Mouse (Mus musculus): Measurements from ENCODE around the gene Gm28048.
A peak's percentile ranks its signal among the peaks of the same experiment; 100 is the strongest.

Gm28048 gene

GRCm38 (mm10) chr11:22832600-22832999, 149.3 kb downstream of the Gm28048 start:
- DNase-seq (ENCODE audit: low spot score in 2 of 2) = no peak

- no peak for DNase-seq (ENCODE audit: low spot score in 2 of 2)
Measured at GRCm38 (mm10) chr11:22831916-22832315, 150.0 kb downstream of the Gm28048 start.

- DNase-seq (ENCODE audit: low spot score in 2 of 2) = no peak
Measured at GRCm38 (mm10) chr11:22830684-22831083, 151.2 kb downstream of the Gm28048 start.

GRCm38 (mm10) chr11:22830179-22830611, 151.7 kb downstream of the Gm28048 start:
- DNase-seq (ENCODE audit: low spot score in 2 of 2) = no peak

GRCm38 (mm10) chr11:22828988-22829632, 152.8 kb downstream of the Gm28048 start:
- peak in 1 of 2 experiments; percentile 39 for DNase-seq (ENCODE audit: low spot score in 2 of 2)

- DNase-seq (ENCODE audit: low spot score in 2 of 2) = peak in 1 of 2 experiments; percentile 36
Measured at GRCm38 (mm10) chr11:22827514-22828080, 154.3 kb downstream of the Gm28048 start.

- DNase-seq (ENCODE audit: low spot score in 2 of 2) = no peak
Measured at GRCm38 (mm10) chr11:22826665-22827064, 155.2 kb downstream of the Gm28048 start.

GRCm38 (mm10) chr11:22826051-22826450, 155.8 kb downstream of the Gm28048 start:
- DNase-seq (ENCODE audit: low spot score in 2 of 2) = no peak

GRCm38 (mm10) chr11:22825548-22825947, 156.3 kb downstream of the Gm28048 start:
- DNase-seq (ENCODE audit: low spot score in 2 of 2) = no peak

GRCm38 (mm10) chr11:22824049-22824705, 157.7 kb downstream of the Gm28048 start:
- DNase-seq (ENCODE audit: low spot score in 2 of 2) = no peak

- no peak for DNase-seq (ENCODE audit: low spot score in 2 of 2)
Measured at GRCm38 (mm10) chr11:22821243-22821642, 160.6 kb downstream of the Gm28048 start.

GRCm38 (mm10) chr11:22818371-22818770, 163.5 kb downstream of the Gm28048 start:
- no peak for DNase-seq (ENCODE audit: low spot score in 2 of 2)

- DNase-seq (ENCODE audit: low spot score in 2 of 2) = no peak
Measured at GRCm38 (mm10) chr11:22815877-22816276, 166.0 kb downstream of the Gm28048 start.

GRCm38 (mm10) chr11:22815143-22815542, 166.7 kb downstream of the Gm28048 start:
- no peak for DNase-seq (ENCODE audit: low spot score in 2 of 2)

GRCm38 (mm10) chr11:22813921-22814704, 167.8 kb downstream of the Gm28048 start:
- DNase-seq (ENCODE audit: low spot score in 2 of 2) = no peak

GRCm38 (mm10) chr11:22813427-22813826, 168.5 kb downstream of the Gm28048 start:
- DNase-seq (ENCODE audit: low spot score in 2 of 2) = no peak

GRCm38 (mm10) chr11:22811413-22811812, 170.5 kb downstream of the Gm28048 start:
- DNase-seq (ENCODE audit: low spot score in 2 of 2) = no peak

- DNase-seq (ENCODE audit: low spot score in 2 of 2) = no peak
Measured at GRCm38 (mm10) chr11:22809465-22810096, 172.3 kb downstream of the Gm28048 start.

- DNase-seq (ENCODE audit: low spot score in 2 of 2) = no peak
Measured at GRCm38 (mm10) chr11:22808040-22808439, 173.8 kb downstream of the Gm28048 start.

GRCm38 (mm10) chr11:22805171-22805570, 176.7 kb downstream of the Gm28048 start:
- DNase-seq (ENCODE audit: low spot score in 2 of 2) = no peak

GRCm38 (mm10) chr11:22799987-22800424, 181.9 kb downstream of the Gm28048 start:
- no peak for DNase-seq (ENCODE audit: low spot score in 2 of 2)

- DNase-seq (ENCODE audit: low spot score in 2 of 2) = no peak
Measured at GRCm38 (mm10) chr11:22798916-22799315, 183.0 kb downstream of the Gm28048 start.
